Mouse (Mus musculus) frontal cortex, postnatal 14 days (tissue): ENCODE measurements around the gene Nav1.
A peak's percentile ranks its signal among the peaks of the same experiment; 100 is the strongest.

ENCODE experiments used
- DNase-seq, 2 experiments: peaks; one replicate each; pipeline ENCODE4 v3.0.0; 2022; ENCODE audit warnings: low spot score in 2 of 2

The Nav1 gene

GRCm38 (mm10) chr1:135443506-135443905 lies 163.6 kb downstream of the Nav1 start:
- DNase-seq, result no peak

- no peak for DNase-seq
Observed at GRCm38 (mm10) chr1:135441861-135442260, 165.2 kb downstream of the Nav1 start.

GRCm38 (mm10) chr1:135440986-135441385 lies 166.1 kb downstream of the Nav1 start:
- DNase-seq, result no peak

GRCm38 (mm10) chr1:135438801-135439200 lies 168.3 kb downstream of the Nav1 start:
- DNase-seq, result no peak

DNA sequence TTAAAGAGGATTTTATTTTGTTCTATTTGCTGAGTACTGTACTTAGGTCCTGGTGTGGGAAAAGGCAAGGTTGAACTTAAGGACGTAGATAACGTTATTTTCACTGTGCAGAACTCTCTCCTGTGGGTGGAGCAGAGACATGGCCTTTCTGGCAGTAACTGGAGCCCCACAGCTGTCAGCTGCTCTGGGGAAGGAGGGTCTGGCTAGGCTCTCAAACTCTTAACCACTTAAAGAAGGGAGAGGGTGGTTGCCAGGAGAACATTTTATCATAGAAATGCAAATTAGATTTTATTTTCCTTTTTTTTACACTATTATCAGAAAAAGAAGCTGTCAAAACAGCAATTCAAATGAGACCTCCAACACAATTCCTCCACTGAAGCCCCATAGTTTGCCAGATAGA lies 171.3 kb downstream of the Nav1 start:
- no peak for DNase-seq

- DNase-seq, result no peak
Observed at GRCm38 (mm10) chr1:135430669-135431017, 176.5 kb downstream of the Nav1 start.

DNA sequence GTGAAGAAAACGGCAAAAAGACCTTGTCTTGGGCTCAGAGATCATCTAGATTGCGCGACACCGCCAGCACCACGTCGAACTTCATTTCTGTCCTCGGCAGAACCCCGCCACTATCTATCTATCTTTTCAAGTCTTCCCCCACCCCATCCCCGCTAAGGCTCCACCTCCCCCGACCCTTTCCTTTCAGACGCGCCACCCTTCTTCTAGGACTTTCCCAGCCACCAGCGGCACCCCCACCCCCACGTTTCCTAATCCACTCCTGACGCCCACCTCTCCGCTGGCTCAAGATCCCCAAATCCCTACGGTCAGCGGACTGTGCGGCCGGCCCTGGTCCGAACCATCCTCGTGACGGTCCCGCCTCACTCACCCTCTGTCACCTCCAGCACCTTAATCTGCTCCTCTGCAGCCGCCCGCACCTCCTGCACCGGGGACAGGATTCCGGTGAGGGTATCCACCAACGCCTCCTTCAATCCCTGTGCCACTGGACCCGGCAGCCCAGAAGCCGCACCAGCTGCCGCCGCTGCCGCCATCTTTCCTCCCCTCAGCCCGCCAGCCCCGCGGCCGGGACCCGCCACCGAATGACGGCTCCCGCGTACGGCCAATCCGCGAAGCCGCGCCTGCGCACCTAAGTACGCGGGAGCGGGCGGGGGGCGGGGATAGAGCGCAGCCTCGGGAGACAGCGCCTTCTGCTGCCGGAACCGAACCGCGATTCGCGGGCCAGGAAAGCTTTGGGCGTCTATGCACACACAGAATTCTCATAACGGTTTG lies 177.0 kb downstream of the Nav1 start, which contains the start of gene Ipo9:
Gene Ipo9, minus strand, starts transcription at position 599 of the 768 bp plus-strand sequence.
- DNase-seq, result peak; percentile 83 to 90

- DNase-seq, result no peak
Observed at GRCm38 (mm10) chr1:135427390-135427789, 179.7 kb downstream of the Nav1 start.

GRCm38 (mm10) chr1:135426645-135427044 lies 180.4 kb downstream of the Nav1 start:
- DNase-seq, result no peak

GRCm38 (mm10) chr1:135422772-135423171 lies 184.3 kb downstream of the Nav1 start:
- DNase-seq, result no peak

DNA sequence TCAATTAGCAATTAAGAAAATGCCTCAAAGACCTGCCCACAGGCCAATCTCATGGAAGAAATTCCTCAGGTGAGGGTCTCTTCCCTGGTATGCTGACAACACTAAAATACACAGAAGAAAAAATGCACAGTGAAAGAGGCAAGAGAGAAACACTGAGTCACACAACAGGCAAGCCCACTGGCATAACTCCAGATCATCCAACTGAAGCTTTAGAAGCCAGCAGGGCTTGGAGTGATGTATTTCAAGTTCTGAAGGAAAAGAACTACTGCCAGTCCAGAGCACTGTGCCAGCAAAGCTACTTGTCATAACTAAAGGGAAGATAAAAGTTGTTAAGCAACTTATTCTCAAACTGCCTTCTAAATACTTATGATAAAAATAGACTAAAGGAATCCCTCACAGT lies 193.1 kb downstream of the Nav1 start:
- no peak for DNase-seq

- no peak for DNase-seq
Observed at GRCm38 (mm10) chr1:135412130-135412529, 195.0 kb downstream of the Nav1 start.

GRCm38 (mm10) chr1:135410967-135411366 lies 196.1 kb downstream of the Nav1 start:
- DNase-seq, result no peak

DNA sequence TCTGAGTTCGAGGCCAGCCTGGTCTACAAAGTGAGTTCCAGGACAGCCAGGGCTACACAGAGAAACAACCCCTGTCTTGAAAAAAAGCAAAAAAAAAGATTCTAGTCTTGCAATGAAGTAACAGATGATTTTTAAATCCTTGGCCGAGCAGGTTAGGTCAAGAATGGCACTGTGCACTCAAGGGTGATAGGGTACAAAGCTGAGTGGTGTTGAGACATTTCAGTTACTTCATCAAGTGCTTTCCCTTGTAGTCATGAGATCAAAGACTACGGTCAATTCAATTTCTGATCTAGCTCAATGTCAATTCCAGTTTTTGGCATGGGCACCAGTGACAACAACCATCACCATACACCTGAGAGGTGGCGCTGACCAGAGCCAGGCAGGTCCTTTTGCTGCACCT lies 198.1 kb downstream of the Nav1 start:
- DNase-seq, result no peak

DNA sequence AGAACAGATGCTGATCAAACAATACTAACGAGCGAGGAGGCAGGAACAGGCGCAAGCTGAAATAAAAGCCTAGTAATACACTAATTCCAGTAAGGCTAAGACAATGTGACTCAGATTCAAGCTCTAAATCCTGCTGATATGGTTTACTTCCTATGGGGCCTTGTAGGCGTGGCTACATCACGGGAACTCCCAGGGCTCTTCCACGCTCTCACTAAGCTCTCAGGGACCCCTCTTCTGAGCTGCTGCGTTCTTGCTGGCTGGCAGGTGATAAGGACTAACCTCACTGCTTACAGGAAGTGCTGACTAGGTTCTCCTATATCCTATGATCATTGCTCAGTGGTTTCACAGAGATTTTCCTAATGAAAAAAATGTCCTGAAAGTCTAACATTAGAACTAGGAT lies 201.7 kb downstream of the Nav1 start:
- no peak for DNase-seq

- DNase-seq, result no peak
Observed at GRCm38 (mm10) chr1:135401452-135402110, 205.5 kb downstream of the Nav1 start.

- no peak for DNase-seq
Observed at GRCm38 (mm10) chr1:135399466-135399865, 207.6 kb downstream of the Nav1 start.

DNA sequence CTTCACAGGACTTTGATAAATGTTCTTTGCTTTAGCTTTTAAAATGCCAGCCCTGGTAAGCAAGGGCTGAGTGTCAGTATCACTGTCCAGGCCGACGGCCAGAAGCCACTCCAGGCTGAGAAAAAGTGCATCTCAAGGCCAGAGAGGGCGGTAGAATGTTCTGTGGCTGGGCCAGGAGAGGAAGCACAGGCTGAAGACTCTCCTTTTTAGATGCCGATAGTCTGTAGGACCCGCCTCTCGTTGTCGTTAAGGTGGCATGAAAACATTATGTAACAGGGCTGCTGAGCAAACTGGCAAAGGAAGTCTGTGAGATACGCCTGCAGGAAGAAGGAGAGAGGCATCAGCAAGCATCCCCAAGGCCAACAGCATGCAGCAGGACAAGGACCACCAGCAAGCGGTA lies 221.9 kb downstream of the Nav1 start:
- DNase-seq, result no peak
